Mouse (Mus musculus): Measurements from ENCODE around the gene Rest. TPM values are rescaled to one million over a fixed set of nuclear protein-coding genes. Genes with fewer than 3 reads are reported as not detected.

The Rest gene
- total RNA-seq (2023), result 64.6 to 76.6 TPM (median 67.4 TPM) in 4 replicates

GRCm38 (mm10) chr5:77265081-77265670 is at the start of gene Rest:
Rest (plus strand) TSS chr5:77265491.

GRCm38 (mm10) chr5:77309924-77310772 is 44.9 kb downstream of the Rest start, which contains the start of the genes Noa1 and Polr2b:
Noa1 (minus strand) TSS chr5:77310084.
Polr2b (plus strand) TSS chr5:77310147.

Other genes with a start within 250 kb of the Rest start
- 0.31 to 0.76 TPM in 2 of 4 replicates, not detected in the others for gene Thegl, start 249.5 kb upstream of the Rest start, total RNA-seq (2023)
- 16.8 to 27.3 TPM (median 20.5 TPM) in 4 replicates for gene Hopx, start 150.4 kb upstream of the Rest start, total RNA-seq (2023)
- gene Spink2, start 54.0 kb upstream of the Rest start, total RNA-seq (2023), result not detected in 4 replicates
- gene Noa1, start 44.6 kb downstream of the Rest start, total RNA-seq (2023), result 29.3 to 35.0 TPM (median 30.5 TPM) in 4 replicates
- 58.3 to 68.1 TPM (median 62.6 TPM) in 4 replicates for gene Polr2b, start 44.7 kb downstream of the Rest start, total RNA-seq (2023)
- gene Igfbp7, start 142.6 kb downstream of the Rest start, total RNA-seq (2023), result 0.55 to 0.85 TPM in 2 of 4 replicates, not detected in the others

Data from B cell, adult 62 days (primary cell).